Comparison of ENCODE assay signal across 17 mouse cellular contexts in the genomic region with DNA sequence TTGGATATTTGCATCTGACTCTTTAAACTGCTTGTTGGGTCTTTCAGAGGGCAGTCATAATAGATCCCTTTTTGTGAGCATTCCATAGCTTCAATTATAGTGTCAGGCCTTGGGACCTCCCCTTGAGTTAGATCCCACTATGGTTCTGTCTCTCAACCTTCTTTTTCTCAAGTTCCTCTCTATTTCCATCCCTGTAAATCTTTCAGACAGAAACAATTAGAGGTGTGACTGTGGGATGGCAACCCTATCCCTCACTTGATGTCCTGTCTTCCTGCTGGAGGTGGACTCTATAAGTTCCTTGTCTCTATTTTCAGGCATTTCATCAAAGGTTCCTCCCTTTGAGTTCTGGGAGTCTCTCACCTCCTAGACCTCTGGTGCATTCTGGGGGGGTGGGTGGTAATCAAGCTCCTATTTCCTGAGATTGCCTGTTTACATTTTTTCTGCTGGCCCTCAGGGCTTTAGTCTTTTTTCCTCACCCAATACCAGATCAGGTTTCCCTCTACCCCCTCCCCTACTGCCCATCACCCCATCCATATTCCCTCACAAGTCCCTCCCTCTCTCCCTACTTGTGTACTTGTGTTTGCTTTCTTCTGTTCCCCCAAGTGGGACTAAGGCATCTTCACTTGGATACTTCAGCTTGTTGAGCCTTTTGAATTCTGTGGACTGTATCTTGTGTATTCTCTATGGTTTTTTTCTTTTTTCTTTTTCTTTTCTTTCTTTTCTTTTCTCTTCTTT.
"Had no signal": no experiment of that assay in that cellular context is flagged by ENCODE, and none has a peak within 500 bp of the region (broad histone marks: within the 10 kb centered on the region; RNA-seq: fewer than 3 reads in every experiment).

No protein-coding gene starts in this region.

- H3K4me2 ChIP-seq: lung, embryonic 14.5 days; midbrain, embryonic 12.5 days; neural tube, embryonic 13.5 days; neural tube, embryonic 15.5 days; stomach, embryonic 15.5 days had no signal

- ATAC-seq: midbrain, embryonic 16.5 days had no signal

- H3K9ac ChIP-seq: lung, embryonic 14.5 days; midbrain, embryonic 12.5 days; neural tube, embryonic 13.5 days; neural tube, embryonic 15.5 days; stomach, embryonic 15.5 days had no signal

- H3K9me3 ChIP-seq: midbrain, embryonic 10.5 days; midbrain, embryonic 12.5 days; neural tube, embryonic 13.5 days; neural tube, embryonic 15.5 days; stomach, embryonic 15.5 days had no signal

- H3K4me3 ChIP-seq: midbrain, embryonic 10.5 days; midbrain, embryonic 12.5 days; myocyte; neural tube, embryonic 13.5 days; neural tube, embryonic 15.5 days; stomach, embryonic 15.5 days had no signal

- H3K27me3 ChIP-seq: midbrain, embryonic 12.5 days; neural tube, embryonic 13.5 days; neural tube, embryonic 15.5 days; stomach, embryonic 15.5 days had no signal

- DNase-seq: lung, adult 18-20 months; lung, embryonic 14.5 days; lung, postnatal 10 days; lung, postnatal 4 days; midbrain, embryonic 14.5 days; right cerebral cortex, postnatal 14 days; thymus, adult 2 months; thymus, postnatal 25 days; thymus, postnatal 4 days had no signal

- H3K4me1 ChIP-seq: midbrain, embryonic 10.5 days; midbrain, embryonic 12.5 days; neural tube, embryonic 13.5 days; neural tube, embryonic 15.5 days; stomach, embryonic 15.5 days had no signal

- H3K36me3 ChIP-seq: midbrain, embryonic 10.5 days; midbrain, embryonic 12.5 days; neural tube, embryonic 13.5 days; neural tube, embryonic 15.5 days; stomach, embryonic 15.5 days had no signal

- H3K27ac ChIP-seq: midbrain, embryonic 10.5 days; midbrain, embryonic 12.5 days; neural tube, embryonic 13.5 days; neural tube, embryonic 15.5 days; stomach, embryonic 15.5 days; stomach, postnatal 0 days had no signal
